Mouse (Mus musculus): ENCODE data around the gene Cdkl3.

DNA sequence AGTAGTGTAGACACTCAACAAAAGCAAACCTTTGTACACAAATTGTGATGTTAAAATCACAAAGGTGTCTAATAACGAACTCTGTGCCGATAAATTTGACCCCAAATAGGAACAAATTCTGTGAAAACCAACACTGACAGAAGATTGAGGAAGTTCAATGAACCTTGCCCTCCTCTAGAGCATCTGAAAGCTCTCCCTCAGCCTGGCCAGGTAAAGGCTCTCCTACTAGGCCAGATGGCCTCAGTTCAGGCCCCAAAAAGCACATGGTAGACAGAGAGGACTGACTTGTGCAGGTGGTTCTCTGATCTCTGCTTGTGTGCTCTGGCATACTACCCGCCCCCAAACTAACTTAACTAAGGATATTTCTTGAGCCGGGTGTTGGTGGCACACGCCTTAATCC lies 58.4 kb downstream of the Cdkl3 start:
- TF ChIP-seq CTCF (IDR thresholded peaks at IDR 0.05; ENCODE audit: low read depth) (no peak), EP300 (optimal IDR thresholded peaks at IDR 0.05) (no peak)

Measured in stomach, postnatal 0 days (tissue).